Mouse (Mus musculus): Measurements from ENCODE around the gene Gm11559. TPM values are rescaled to one million over a fixed set of nuclear protein-coding genes. Genes with fewer than 3 reads are reported as not detected.
"Not testable (repeated sequence)": the region's sequence is repeated elsewhere in the genome, so short reads cannot be mapped to it uniquely, and the experiment has no call there.

Gene Gm11559
- polyA plus RNA-seq (2015; fragmentation: Nextera tagmentation; extraction: Ambion mirVana), result not detected in 2 replicates

GRCm38 (mm10) chr11:99864176-99864575, at the start of gene Gm11559:
Gm11559 (plus strand) TSS chr11:99864476.
- not testable (repeated sequence) for H3K4me2 ChIP-seq (ENCODE audit: low read length); ATAC-seq (replicated peaks; ENCODE audit: low FRiP score, low read depth)
- WGBS, result 57% methylated on average over 1 of the region's 1 CpGs

GRCm38 (mm10) chr11:99815566-99815965, 48.7 kb upstream of the Gm11559 start, which contains the start of gene Gm11564:
Gm11564 (minus strand) TSS chr11:99815666.
- H3K9ac ChIP-seq (ENCODE audit: low read depth, low read length); H3K4me2 ChIP-seq (ENCODE audit: low read length); H3K27ac ChIP-seq; DNase-seq (ENCODE audit: low spot score); ATAC-seq (replicated peaks; ENCODE audit: low FRiP score, low read depth); H3K9me3 ChIP-seq (replicated peaks; ENCODE audit: low read length); H3K4me1 ChIP-seq (replicated peaks; ENCODE audit: insufficient read depth, low read length); H3K36me3 ChIP-seq (ENCODE audit: insufficient read depth, low read length); H3K4me3 ChIP-seq (replicated peaks; ENCODE audit: low read depth, low read length); H3K27me3 ChIP-seq (ENCODE audit: insufficient read depth, low read length): not testable (repeated sequence)
- WGBS, result 82% methylated on average over 2 of the region's 2 CpGs

More at GRCm38 (mm10) chr11:99864176-99864575, at the start of gene Gm11559:
- H3K27me3 ChIP-seq (ENCODE audit: insufficient read depth, low read length); H3K9ac ChIP-seq (ENCODE audit: low read depth, low read length); H3K4me3 ChIP-seq (replicated peaks; ENCODE audit: low read depth, low read length); H3K36me3 ChIP-seq (ENCODE audit: insufficient read depth, low read length); H3K9me3 ChIP-seq (replicated peaks; ENCODE audit: low read length); H3K27ac ChIP-seq; H3K4me1 ChIP-seq (replicated peaks; ENCODE audit: insufficient read depth, low read length); DNase-seq (ENCODE audit: low spot score): not testable (repeated sequence)

DNA sequence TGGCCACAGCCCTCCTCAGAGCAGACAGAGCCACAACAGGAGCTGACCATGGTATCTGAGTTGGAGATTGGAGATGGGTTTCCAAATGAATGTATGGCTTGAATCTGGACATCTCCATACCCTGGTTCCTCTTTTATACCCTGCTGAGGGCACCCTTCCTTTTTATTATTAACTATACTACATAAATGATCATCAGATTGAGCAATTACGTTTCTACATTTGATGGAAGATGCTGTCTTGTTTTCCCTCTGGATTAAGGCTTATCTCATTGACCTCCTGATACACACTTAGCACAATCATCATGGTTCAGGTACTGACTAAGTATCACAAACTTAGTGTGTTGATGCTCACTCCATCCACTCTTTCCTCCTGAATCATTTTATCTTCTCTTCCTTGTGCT, 26.3 kb upstream of the Gm11559 start, which contains the start of gene 2300003K06Rik:
2300003K06Rik (minus strand) TSS at position 101 of the 400 bp plus-strand sequence.
- 70% methylated on average over 1 of the region's 1 CpGs for WGBS
- no peaks in the 10 kb centered on the region for H3K36me3 ChIP-seq (ENCODE audit: insufficient read depth, low read length)
- no peaks in the 10 kb centered on the region for H3K4me1 ChIP-seq (replicated peaks; ENCODE audit: insufficient read depth, low read length)
- H3K4me3 ChIP-seq (replicated peaks; ENCODE audit: low read depth, low read length), result no peak within 1 kb of the TSS
- no peak within 1 kb of the TSS for H3K4me2 ChIP-seq (ENCODE audit: low read length)
- no peak within 1 kb of the TSS for H3K9ac ChIP-seq (ENCODE audit: low read depth, low read length)
- no peak for DNase-seq (ENCODE audit: low spot score)
- no peak for ATAC-seq (replicated peaks; ENCODE audit: low FRiP score, low read depth)
- H3K27ac ChIP-seq, result no peak within 1 kb of the TSS
- no peaks in the 10 kb centered on the region for H3K9me3 ChIP-seq (replicated peaks; ENCODE audit: low read length)
- TF ChIP-seq CTCF (IDR thresholded peaks at IDR 0.05; ENCODE audit: low read depth), result no peak
- no peaks in the 10 kb centered on the region for H3K27me3 ChIP-seq (ENCODE audit: insufficient read depth, low read length)

DNA sequence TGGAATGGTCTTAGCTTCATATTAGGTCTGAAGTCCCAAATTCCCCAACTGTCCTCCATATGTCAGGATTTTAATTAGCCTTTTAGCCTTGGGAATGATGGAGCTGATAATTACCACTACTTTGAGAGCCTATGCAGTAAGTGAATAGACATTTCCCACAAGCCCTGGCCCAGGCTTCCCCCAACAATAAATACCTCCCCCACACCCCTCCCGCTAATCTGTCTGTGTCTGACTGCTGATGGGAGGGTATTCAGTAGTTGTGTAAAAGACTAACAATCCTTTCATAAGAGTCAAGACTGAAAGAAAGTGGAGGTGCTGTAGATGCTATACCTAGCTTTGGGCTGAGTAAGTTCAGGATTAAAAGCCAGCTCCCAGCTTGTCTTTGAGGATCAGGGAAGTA, 22.1 kb upstream of the Gm11559 start:
- H3K9ac ChIP-seq (ENCODE audit: low read depth, low read length), result no peak overlapping the region
- no peaks in the 10 kb centered on the region for H3K36me3 ChIP-seq (ENCODE audit: insufficient read depth, low read length)
- H3K4me1 ChIP-seq (replicated peaks; ENCODE audit: insufficient read depth, low read length), result no peaks in the 10 kb centered on the region
- H3K9me3 ChIP-seq (replicated peaks; ENCODE audit: low read length), result no peaks in the 10 kb centered on the region
- H3K27ac ChIP-seq, result no peak overlapping the region
- H3K4me2 ChIP-seq (ENCODE audit: low read length), result no peak overlapping the region
- no peak for TF ChIP-seq CTCF (IDR thresholded peaks at IDR 0.05; ENCODE audit: low read depth)
- H3K27me3 ChIP-seq (ENCODE audit: insufficient read depth, low read length), result no peaks in the 10 kb centered on the region
- ATAC-seq (replicated peaks; ENCODE audit: low FRiP score, low read depth) (no peak), DNase-seq (ENCODE audit: low spot score) (no peak)
- no peak overlapping the region for H3K4me3 ChIP-seq (replicated peaks; ENCODE audit: low read depth, low read length)
- WGBS, result 13% methylated on average over 1 of the region's 1 CpGs

GRCm38 (mm10) chr11:99846746-99847145, 17.5 kb upstream of the Gm11559 start:
- ATAC-seq (replicated peaks; ENCODE audit: low FRiP score, low read depth), result no peak
- no peaks in the 10 kb centered on the region for H3K9me3 ChIP-seq (replicated peaks; ENCODE audit: low read length)
- no peak overlapping the region for H3K27ac ChIP-seq
- H3K4me2 ChIP-seq (ENCODE audit: low read length), result no peak overlapping the region
- no peaks in the 10 kb centered on the region for H3K4me1 ChIP-seq (replicated peaks; ENCODE audit: insufficient read depth, low read length)
- no peak overlapping the region for H3K9ac ChIP-seq (ENCODE audit: low read depth, low read length)
- no peak for DNase-seq (ENCODE audit: low spot score)
- WGBS, result 78% methylated on average over 2 of the region's 2 CpGs
- no peak overlapping the region for H3K4me3 ChIP-seq (replicated peaks; ENCODE audit: low read depth, low read length)
- no peaks in the 10 kb centered on the region for H3K36me3 ChIP-seq (ENCODE audit: insufficient read depth, low read length)
- no peaks in the 10 kb centered on the region for H3K27me3 ChIP-seq (ENCODE audit: insufficient read depth, low read length)
- no peak for TF ChIP-seq CTCF (IDR thresholded peaks at IDR 0.05; ENCODE audit: low read depth)

- no peaks in the 10 kb centered on the region for H3K27me3 ChIP-seq (ENCODE audit: insufficient read depth, low read length)
- no peak for TF ChIP-seq CTCF (IDR thresholded peaks at IDR 0.05; ENCODE audit: low read depth)
Observed at GRCm38 (mm10) chr11:99851508-99851907, 12.8 kb upstream of the Gm11559 start, which contains the start of gene Krtap4-16. Krtap4-16 (minus strand) TSS chr11:99851608.

DNA sequence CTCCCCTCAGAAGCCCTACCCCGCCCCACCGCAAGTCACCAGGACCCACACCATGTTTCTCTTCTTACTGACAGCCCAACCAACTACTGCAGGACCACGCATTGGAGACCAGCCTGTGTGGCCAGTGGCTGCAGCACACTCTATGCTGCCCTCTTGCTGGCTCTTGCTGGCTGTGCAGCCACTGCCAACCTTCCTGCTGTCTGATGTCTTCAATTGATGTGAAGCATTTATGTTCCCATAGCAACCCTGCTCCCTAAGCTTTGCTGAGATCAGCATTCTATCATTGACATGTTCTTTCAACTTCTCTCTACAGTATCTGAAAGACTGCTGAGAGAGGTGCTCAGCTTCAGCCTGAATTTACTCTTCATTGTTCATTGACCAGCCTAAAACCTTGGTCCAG, 10.2 kb upstream of the Gm11559 start:
- peak; percentile 21 for DNase-seq (ENCODE audit: low spot score)
- TF ChIP-seq CTCF (IDR thresholded peaks at IDR 0.05; ENCODE audit: low read depth), result peak; percentile 61
- Histone ChIP-seq H3K4me2 (ENCODE audit: low read length) (no peak overlapping the region), H3K9me3 (replicated peaks; ENCODE audit: low read length) (no peaks in the 10 kb centered on the region), H3K4me3 (replicated peaks; ENCODE audit: low read depth, low read length) (no peak overlapping the region), H3K27me3 (ENCODE audit: insufficient read depth, low read length) (no peaks in the 10 kb centered on the region), H3K9ac (ENCODE audit: low read depth, low read length) (no peak overlapping the region), H3K36me3 (ENCODE audit: insufficient read depth, low read length) (no peaks in the 10 kb centered on the region), H3K27ac (no peak overlapping the region), H3K4me1 (replicated peaks; ENCODE audit: insufficient read depth, low read length) (no peaks in the 10 kb centered on the region)
- ATAC-seq (replicated peaks; ENCODE audit: low FRiP score, low read depth), result no peak
- 58% methylated on average over 3 of the region's 3 CpGs for WGBS

More at GRCm38 (mm10) chr11:99851508-99851907, 12.8 kb upstream of the Gm11559 start, which contains the start of gene Krtap4-16:
- H3K4me1 ChIP-seq (replicated peaks; ENCODE audit: insufficient read depth, low read length), result no peaks in the 10 kb centered on the region
- no peak within 1 kb of the TSS for H3K27ac ChIP-seq
- no peaks in the 10 kb centered on the region for H3K9me3 ChIP-seq (replicated peaks; ENCODE audit: low read length)
- H3K4me2 ChIP-seq (ENCODE audit: low read length), result no peak within 1 kb of the TSS
- no peak for DNase-seq (ENCODE audit: low spot score)
- no peak within 1 kb of the TSS for H3K4me3 ChIP-seq (replicated peaks; ENCODE audit: low read depth, low read length)
- H3K36me3 ChIP-seq (ENCODE audit: insufficient read depth, low read length), result no peaks in the 10 kb centered on the region
- no peak within 1 kb of the TSS for H3K9ac ChIP-seq (ENCODE audit: low read depth, low read length)
- ATAC-seq (replicated peaks; ENCODE audit: low FRiP score, low read depth), result no peak

All from kidney, postnatal 0 days (tissue).